Mouse (Mus musculus) urinary bladder, postnatal 36 days (tissue): Measurements from ENCODE around the gene Irs1.
A peak's percentile ranks its signal among the peaks of the same experiment; 100 is the strongest.

Experiments used
- DNase-seq, 2 experiments: peaks; one replicate each; pipeline ENCODE4 v3.0.0; 2022; ENCODE audit warnings: low spot score in 2 of 2, mixed read lengths in 1 of 2

The Irs1 gene

GRCm38 (mm10) chr1:82291151-82291797, at the start of gene Irs1:
Gene Irs1 (minus strand): TSS chr1:82291416.
- DNase-seq: peak; percentile 75 to 84

DNA sequence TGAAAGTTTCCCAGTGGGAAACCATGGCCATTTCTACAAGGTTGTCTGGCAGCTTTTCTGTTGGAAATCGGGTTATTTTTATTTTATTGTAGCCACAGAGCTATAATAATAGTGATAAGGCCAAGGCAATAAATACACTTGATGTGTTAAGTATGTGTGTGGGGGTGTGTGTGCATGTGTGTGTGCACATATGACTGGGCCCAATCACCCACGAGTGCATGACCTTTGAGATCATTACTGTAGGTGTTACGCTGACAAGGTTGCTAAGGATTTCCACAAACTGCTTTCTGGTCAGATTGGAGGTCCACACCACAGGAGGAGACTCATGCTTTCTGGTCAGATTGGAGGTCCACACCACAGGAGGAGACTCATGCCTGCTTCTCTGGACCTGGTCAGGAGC, 43.3 kb upstream of the Irs1 start:
- DNase-seq: no peak

- DNase-seq: no peak
Observed at GRCm38 (mm10) chr1:82329954-82330247, 38.7 kb upstream of the Irs1 start.

GRCm38 (mm10) chr1:82329237-82329953, 38.2 kb upstream of the Irs1 start:
- DNase-seq: no peak

GRCm38 (mm10) chr1:82328033-82328775, 37.0 kb upstream of the Irs1 start:
- no peak for DNase-seq

GRCm38 (mm10) chr1:82326120-82326519, 34.9 kb upstream of the Irs1 start:
- no peak for DNase-seq

GRCm38 (mm10) chr1:82324131-82324785, 33.0 kb upstream of the Irs1 start:
- DNase-seq: no peak

GRCm38 (mm10) chr1:82321441-82321840, 30.2 kb upstream of the Irs1 start:
- no peak for DNase-seq

DNA sequence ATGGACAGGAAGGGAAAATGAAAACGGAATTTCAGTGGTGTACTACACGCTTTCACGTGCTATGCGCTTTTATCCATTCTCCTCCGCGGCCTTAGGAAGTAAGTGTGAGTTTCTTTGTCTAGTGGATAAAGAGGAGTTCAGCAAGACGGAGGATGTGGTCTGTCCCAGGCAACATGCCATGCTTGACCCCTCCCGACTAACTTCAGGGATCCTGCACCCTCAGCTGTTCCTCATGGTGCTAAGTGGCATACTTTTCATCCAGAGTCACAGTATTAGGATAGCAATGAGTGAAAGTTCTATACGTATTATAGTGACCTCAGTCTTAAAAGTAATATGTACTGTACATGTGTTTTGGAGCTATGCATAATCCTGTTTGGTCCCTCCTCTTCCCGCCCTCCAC, 29.6 kb upstream of the Irs1 start:
- no peak for DNase-seq

DNA sequence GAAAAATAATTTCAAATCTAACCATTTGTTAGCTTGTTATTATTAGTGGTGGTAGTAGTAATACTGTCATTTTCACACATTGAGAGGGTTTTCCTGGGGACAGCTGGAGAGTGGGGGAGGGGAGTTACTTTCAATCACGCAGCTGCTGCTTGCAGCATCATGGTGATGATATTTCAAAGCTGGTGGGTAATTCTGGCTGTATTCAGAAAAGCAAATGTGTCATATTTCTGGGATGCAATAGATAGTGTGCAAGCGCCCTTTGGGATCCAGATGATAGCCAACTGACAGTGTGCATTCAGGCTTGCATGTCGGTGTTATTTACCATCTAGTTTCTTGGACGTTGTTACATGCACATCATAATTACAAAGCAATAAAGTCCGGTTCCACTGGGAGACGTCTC, 29.2 kb upstream of the Irs1 start:
- DNase-seq: no peak

DNA sequence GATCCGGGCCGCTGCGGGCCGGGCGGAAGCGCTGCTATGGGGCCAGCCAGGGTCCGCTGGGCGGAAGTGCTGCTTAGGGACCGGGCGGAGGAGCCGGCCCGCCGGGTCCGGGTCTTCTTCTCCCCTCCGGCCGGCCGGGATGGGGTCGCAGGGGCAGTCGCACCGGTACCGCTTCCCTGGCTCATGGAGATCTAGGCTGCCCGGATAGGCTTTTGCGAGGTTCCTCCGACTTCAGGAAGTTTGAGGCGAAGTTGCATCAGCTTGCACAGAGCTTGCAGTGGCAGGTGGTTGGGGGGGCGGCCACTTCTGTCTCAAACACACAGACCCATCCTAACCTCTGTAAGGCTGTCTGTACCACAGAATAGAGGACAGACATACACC, 25.5 kb upstream of the Irs1 start:
- DNase-seq: peak in 1 of 2 experiments; percentile 29

- DNase-seq: peak; percentile 94 to 98
Observed at GRCm38 (mm10) chr1:82316111-82316745, 25.0 kb upstream of the Irs1 start, which contains the start of gene Rhbdd1. Gene Rhbdd1 (plus strand): TSS chr1:82316452.

DNA sequence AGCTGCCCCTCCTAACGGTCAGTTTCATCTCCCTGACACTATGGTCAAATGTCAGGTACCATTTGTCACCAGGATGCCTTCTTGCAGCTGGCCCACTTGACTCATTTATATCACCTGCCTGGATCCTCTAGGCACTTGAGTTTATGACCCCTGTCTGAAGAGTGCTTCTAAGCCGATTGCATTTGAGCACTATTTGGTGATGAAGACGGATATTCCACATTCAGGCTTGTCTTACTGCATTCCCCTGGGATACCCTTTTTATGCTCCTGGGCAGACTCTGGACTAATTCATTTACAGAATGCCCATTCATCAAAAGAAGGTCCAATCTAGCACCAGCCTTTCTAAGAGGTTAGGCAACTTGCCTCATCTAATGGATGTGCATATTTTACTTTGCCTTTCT, 13.3 kb upstream of the Irs1 start:
- no peak for DNase-seq

- DNase-seq: no peak
Observed at GRCm38 (mm10) chr1:82298586-82298985, 7.4 kb upstream of the Irs1 start.

GRCm38 (mm10) chr1:82294102-82294501, 2.9 kb upstream of the Irs1 start:
- no peak for DNase-seq

GRCm38 (mm10) chr1:82292771-82293170, 1.6 kb upstream of the Irs1 start:
- no peak for DNase-seq

- no peak for DNase-seq
Observed at GRCm38 (mm10) chr1:82291930-82292712, 905 bp upstream of the Irs1 start.

DNA sequence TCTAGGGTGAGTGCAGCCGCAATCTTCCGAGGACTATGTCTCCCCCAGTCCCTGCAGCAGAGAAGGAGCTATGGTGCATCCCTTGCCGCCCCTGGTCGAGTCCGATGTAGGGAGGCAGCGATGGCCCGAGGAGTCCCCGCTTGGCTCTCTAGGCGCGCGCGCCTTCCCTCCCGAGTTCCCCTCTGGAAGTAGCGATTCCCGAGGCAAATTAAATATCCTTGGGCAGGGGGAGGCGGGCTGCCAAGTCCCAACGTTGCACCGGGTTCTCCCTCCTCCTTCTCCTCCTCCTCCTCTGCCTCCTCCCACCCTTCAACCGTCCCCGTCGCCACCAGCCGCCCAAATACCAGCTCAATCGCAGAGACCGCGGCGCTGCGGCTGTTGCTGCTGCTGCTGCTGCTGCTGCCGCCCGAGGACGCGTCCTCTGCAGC, 479 bp downstream of the Irs1 start:
- DNase-seq: peak; percentile 60 to 83

- DNase-seq: no peak
Observed at GRCm38 (mm10) chr1:82289990-82290681, 1.1 kb downstream of the Irs1 start.
